Mouse (Mus musculus) kidney, postnatal 0 days (tissue): ENCODE results near the gene B3gat3. TPM values are rescaled to one million over a fixed set of nuclear protein-coding genes. Genes with fewer than 3 reads are reported as not detected.
"Not testable (repeated sequence)": the region's sequence is repeated elsewhere in the genome, so short reads cannot be mapped to it uniquely, and the experiment has no call there.

ENCODE experiments used
- ATAC-seq: fragments of 200-750 bp; cut with Nextera tagmentation; replicated peaks from 2 replicates; pipeline ENCODE4 v1.8.0; 2017; ENCODE audit warnings: low read depth, moderate number of reproducible peaks, moderate TSS enrichment, moderate library complexity; ENCODE audit not compliant: low FRiP score
- DNase-seq: peaks from one replicate; pipeline ENCODE4 v3.0.0-alpha.2; 2016; ENCODE audit warnings: low spot score
- H3K27ac ChIP-seq: fragments of 300-500 bp; sonication (generic); 2 replicates; pipeline ENCODE4 v1.5.1; 2014; ENCODE audit warnings: mild to moderate bottlenecking
- H3K27me3 ChIP-seq: fragments of 300-500 bp; sonication (generic); 2 replicates; pipeline ENCODE4 v1.6.1; 2014; ENCODE audit warnings: low read length, mixed read lengths; ENCODE audit not compliant: insufficient read depth
- H3K36me3 ChIP-seq: fragments of 300-500 bp; sonication (generic); 2 replicates; pipeline ENCODE4 v1.6.1; 2014; ENCODE audit warnings: low read length, mixed read lengths; ENCODE audit not compliant: insufficient read depth
- H3K4me1 ChIP-seq: fragments of 300-500 bp; sonication (generic); replicated peaks from 2 replicates; pipeline ENCODE4 v1.6.1; 2014; ENCODE audit warnings: antibody characterized with exemption, low read length, mixed read lengths; ENCODE audit not compliant: insufficient read depth
- H3K4me2 ChIP-seq: fragments of 300-500 bp; sonication (generic); 2 replicates; pipeline ENCODE4 v1.6.1; 2014; ENCODE audit warnings: mild to moderate bottlenecking, low read length, moderate library complexity, mixed read lengths
- H3K4me3 ChIP-seq: fragments of 300-500 bp; sonication (generic); replicated peaks from 2 replicates; pipeline ENCODE4 v1.5.1; 2014; ENCODE audit warnings: low read depth, low read length
- H3K9ac ChIP-seq: fragments of 300-500 bp; sonication (generic); 2 replicates; pipeline ENCODE4 v1.6.1; 2014; ENCODE audit warnings: low read depth, low read length
- H3K9me3 ChIP-seq: fragments of 300-500 bp; sonication (generic); replicated peaks from 2 replicates; pipeline ENCODE4 v1.6.1; 2016; ENCODE audit warnings: low read length, inconsistent platforms, mixed read lengths
- CTCF ChIP-seq: IDR thresholded peaks from 2 replicates; pipeline ENCODE4 v1.5.1; 2016; ENCODE audit warnings: antibody characterized with exemption, low read depth, mild to moderate bottlenecking, moderate library complexity
- WGBS: fragments of 180-500 bp; shearing (Covaris S2); extraction: QIAGEN DNeasy Blood & Tissue Kit; methylation state at CpG from one replicate; pipeline ENCODE4 v1.1.7; 2014; 5-methylcytosine and 5-hydroxymethylcytosine counted together
- polyA plus RNA-seq: library from polyadenylated mRNA; unstranded; fragments of >200 nt; fragmentation: Nextera tagmentation; extraction: Ambion mirVana; gene quantifications from 2 replicates; pipeline ENCODE4 v1.2.1, GENCODE M21; 2015

B3gat3 gene
- 44.0 and 45.1 TPM in 2 replicates for polyA plus RNA-seq

GRCm38 (mm10) chr19:8920073-8920736 lies at the start of gene B3gat3:
B3gat3 (plus strand) TSS chr19:8920374.
- H3K4me1 ChIP-seq, result peaks cover 7% of the 10 kb centered on the region; the same call in 1 of the 2 replicates
- ATAC-seq (peak; percentile 98), DNase-seq (peak; percentile 98)
- peaks cover 15% of the 10 kb centered on the region for H3K36me3 ChIP-seq
- H3K27ac ChIP-seq, result peak within 1 kb of the TSS; percentile 91
- peak within 1 kb of the TSS; percentile 72 for H3K4me3 ChIP-seq
- no peaks in the 10 kb centered on the region for H3K9me3 ChIP-seq
- peak within 1 kb of the TSS; percentile 62 for H3K9ac ChIP-seq
- TF ChIP-seq CTCF, result no peak
- no peaks in the 10 kb centered on the region for H3K27me3 ChIP-seq
- 2% methylated on average over 48 of the region's 50 CpGs for WGBS
- peak within 1 kb of the TSS; percentile 63 for H3K4me2 ChIP-seq

DNA sequence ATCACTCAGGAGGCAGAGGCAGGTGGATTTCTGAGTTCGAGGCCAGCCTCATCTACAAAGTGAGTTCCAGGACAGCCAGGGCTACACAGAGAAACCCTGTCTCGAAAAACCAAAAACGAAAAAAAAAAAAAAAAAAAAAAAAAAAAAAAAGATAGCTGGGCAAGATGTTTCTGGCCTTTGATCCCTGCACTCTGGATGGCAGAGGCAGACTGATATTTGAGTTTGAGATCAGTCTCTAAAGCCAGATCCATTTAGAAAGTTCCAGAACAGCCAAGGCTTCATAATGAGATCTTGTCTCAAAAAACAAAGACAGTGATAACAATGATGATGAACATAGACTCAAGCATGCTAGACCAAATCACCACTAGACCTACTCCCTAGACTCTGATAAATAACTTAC lies 49.8 kb upstream of the B3gat3 start:
- not testable (repeated sequence) for DNase-seq, H3K27me3 ChIP-seq, ATAC-seq, H3K9me3 ChIP-seq, H3K4me3 ChIP-seq, H3K27ac ChIP-seq, H3K4me1 ChIP-seq
- Histone ChIP-seq H3K9ac (0 out of 2 replicates have a peak overlapping the region, but pooled peaks have one; percentile 96), H3K36me3 (peaks cover 20% of the 10 kb centered on the region), H3K4me2 (peak overlapping the region; percentile 51; the same call in 1 of the 2 replicates)
- WGBS, result 76% methylated on average over 3 of the region's 3 CpGs

DNA sequence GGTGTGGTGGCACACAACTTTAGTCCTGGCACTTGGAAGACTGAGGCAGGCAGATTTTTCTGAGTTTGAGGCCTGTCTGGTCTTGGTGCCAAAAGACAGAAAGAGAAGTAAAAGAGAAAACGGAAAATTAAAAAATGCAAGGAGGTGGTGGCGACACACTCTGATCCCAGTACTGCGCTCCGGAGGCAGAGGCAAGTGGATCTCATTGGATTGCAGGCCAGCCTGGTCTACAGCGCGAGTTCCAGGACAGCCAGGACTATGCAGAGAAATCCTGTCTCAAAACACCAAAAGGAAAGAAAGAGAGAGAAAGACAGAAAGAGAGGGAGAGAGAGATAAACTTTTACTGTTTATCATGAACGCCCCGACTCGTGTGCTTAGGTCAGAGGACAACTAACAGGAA lies 49.3 kb upstream of the B3gat3 start:
- Histone ChIP-seq H3K4me1 (0 out of 2 replicates have a peak, but pooled peaks cover 5% of the 10 kb centered on the region), H3K36me3 (peaks cover 20% of the 10 kb centered on the region), H3K4me2 (peak overlapping the region; percentile 51), H3K27me3 (no peaks in the 10 kb centered on the region), H3K9me3 (no peaks in the 10 kb centered on the region), H3K4me3 (peak overlapping the region; percentile 96), H3K9ac (peak overlapping the region; percentile 96; the same call in 1 of the 2 replicates), H3K27ac (peak overlapping the region; percentile 60)
- TF ChIP-seq CTCF, result no peak
- no peak for DNase-seq
- WGBS, result 47% methylated on average over 9 of the region's 9 CpGs
- ATAC-seq, result no peak

DNA sequence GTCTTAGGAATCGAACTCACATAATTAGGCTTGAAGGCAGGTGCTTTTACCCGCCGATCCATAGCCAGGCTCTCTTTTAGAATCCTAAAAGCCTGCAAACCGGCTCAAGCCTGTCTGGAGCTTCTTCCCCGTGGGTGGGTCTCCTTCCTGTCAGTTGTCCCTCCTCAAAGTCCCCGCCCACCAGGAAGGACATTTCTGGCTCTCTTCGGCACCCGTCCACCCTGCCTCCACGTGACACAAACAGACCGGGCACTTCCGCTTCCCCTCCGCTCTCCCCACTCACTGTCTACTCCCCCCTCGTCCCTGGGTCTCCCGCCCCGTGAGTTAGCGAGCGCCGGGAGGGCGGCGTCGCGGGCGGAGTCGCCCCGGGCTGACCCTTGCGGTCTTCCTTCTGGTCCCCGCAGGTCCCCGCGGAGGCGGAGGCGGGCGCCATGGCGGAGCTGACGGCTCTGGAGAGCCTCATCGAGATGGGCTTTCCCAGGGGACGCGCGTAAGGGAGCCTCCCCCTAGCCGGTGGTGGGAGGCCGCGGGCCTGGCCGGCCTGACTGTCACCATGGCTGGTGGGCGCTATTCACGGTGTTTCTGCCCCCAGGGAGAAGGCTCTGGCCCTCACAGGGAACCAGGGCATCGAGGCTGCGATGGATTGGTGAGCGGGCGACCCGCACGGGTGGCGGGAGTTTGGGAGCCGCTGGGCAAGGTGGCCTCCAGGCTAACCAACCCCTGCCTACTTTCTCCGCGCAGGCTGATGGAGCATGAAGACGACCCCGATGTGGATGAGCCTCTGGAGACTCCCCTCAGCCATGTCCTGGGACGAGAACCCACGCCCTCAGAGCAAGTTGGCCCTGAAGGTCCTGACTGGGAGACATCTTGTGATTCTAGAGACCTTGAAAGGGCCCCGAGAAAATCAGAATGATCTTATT lies 48.6 kb upstream of the B3gat3 start, which contains the start of gene Ubxn1:
Ubxn1 (plus strand) TSS at position 230 of the 920 bp plus-strand sequence.
- DNase-seq (peak; percentile 99), ATAC-seq (peak; percentile 96)
- no peak for TF ChIP-seq CTCF
- H3K27me3 ChIP-seq, result no peaks in the 10 kb centered on the region
- H3K36me3 ChIP-seq, result peaks cover 24% of the 10 kb centered on the region
- peak within 1 kb of the TSS; percentile 90 for H3K27ac ChIP-seq
- H3K4me3 ChIP-seq, result peak within 1 kb of the TSS; percentile 96
- peak within 1 kb of the TSS; percentile 80 for H3K4me2 ChIP-seq
- 1% methylated on average over 51 of the region's 59 CpGs for WGBS
- H3K9ac ChIP-seq, result peak within 1 kb of the TSS; percentile 96
- H3K9me3 ChIP-seq, result no peaks in the 10 kb centered on the region
- 0 out of 2 replicates have a peak, but pooled peaks cover 5% of the 10 kb centered on the region for H3K4me1 ChIP-seq

GRCm38 (mm10) chr19:8872266-8872840 lies 47.8 kb upstream of the B3gat3 start:
- H3K4me3 ChIP-seq, result peak overlapping the region; percentile 96
- H3K27me3 ChIP-seq, result no peaks in the 10 kb centered on the region
- 63% methylated on average over 10 of the region's 10 CpGs for WGBS
- no peak for TF ChIP-seq CTCF
- H3K4me2 ChIP-seq, result peak overlapping the region; percentile 80
- peak overlapping the region; percentile 90 for H3K27ac ChIP-seq
- no peaks in the 10 kb centered on the region for H3K9me3 ChIP-seq
- DNase-seq (no peak), ATAC-seq (no peak)
- H3K36me3 ChIP-seq, result peaks cover 31% of the 10 kb centered on the region
- 0 out of 2 replicates have a peak, but pooled peaks cover 5% of the 10 kb centered on the region for H3K4me1 ChIP-seq
- H3K9ac ChIP-seq, result peak overlapping the region; percentile 96

DNA sequence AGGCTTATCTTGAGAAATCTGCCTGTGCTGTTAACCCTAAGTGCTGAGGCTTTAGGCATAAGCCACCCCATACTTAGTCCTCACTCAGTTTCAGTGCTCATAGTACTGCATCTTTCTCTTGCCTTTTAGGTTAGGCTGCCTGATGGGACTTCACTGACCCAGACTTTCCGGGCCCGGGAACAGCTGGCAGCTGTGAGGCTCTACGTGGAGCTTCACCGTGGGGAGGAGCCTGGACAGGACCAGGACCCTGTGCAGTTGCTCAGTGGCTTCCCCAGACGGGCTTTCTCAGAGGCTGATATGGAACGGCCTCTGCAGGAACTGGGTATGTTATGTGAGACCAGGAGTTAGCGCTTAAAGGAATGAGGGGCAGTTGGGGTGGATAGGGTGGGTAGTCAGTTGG lies 45.1 kb upstream of the B3gat3 start:
- WGBS, result 90% methylated on average over 7 of the region's 7 CpGs
- no peak for TF ChIP-seq CTCF
- peaks cover 31% of the 10 kb centered on the region for H3K36me3 ChIP-seq

More for the DNA sequence above, 45.1 kb upstream of the B3gat3 start:
- H3K4me2 ChIP-seq, result no peak overlapping the region
- ATAC-seq, result no peak
- no peaks in the 10 kb centered on the region for H3K27me3 ChIP-seq
- no peak overlapping the region for H3K9ac ChIP-seq
- no peak overlapping the region for H3K4me3 ChIP-seq
- DNase-seq, result no peak
- H3K27ac ChIP-seq, result no peak overlapping the region
- 0 out of 2 replicates have a peak, but pooled peaks cover 5% of the 10 kb centered on the region for H3K4me1 ChIP-seq
- no peaks in the 10 kb centered on the region for H3K9me3 ChIP-seq
